Mouse (Mus musculus): Measurements from ENCODE around the gene Crip2. TPM values are rescaled to one million over a fixed set of nuclear protein-coding genes. Genes with fewer than 3 reads are reported as not detected.

Crip2 gene
- polyA plus RNA-seq, 1 experiment from 2014 or later, result 130 TPM

GRCm38 (mm10) chr12:113151046-113151445 lies 11.0 kb downstream of the Crip2 start:
- Histone ChIP-seq H3K4me3 (ENCODE audit: low read length) (no peak overlapping the region), H3K9ac (ENCODE audit: low read depth, low read length) (no peak overlapping the region), H3K4me2 (ENCODE audit: low read depth, low read length) (peak overlapping the region; percentile 92), H3K27ac (ENCODE audit: low read length) (no peak overlapping the region), H3K36me3 (ENCODE audit: control insufficient read depth, insufficient read depth, low read length) (no peaks in the 10 kb centered on the region), H3K4me1 (ENCODE audit: control insufficient read depth, insufficient read depth, low read length) (peaks cover 44% of the 10 kb centered on the region), H3K9me3 (ENCODE audit: control insufficient read depth, low read length) (no peaks in the 10 kb centered on the region), H3K27me3 (replicated peaks; ENCODE audit: control insufficient read depth, insufficient read depth, low read length) (no peaks in the 10 kb centered on the region; the same call in 1 of the 2 replicates)
- no peak for ATAC-seq
- WGBS, result 55% methylated on average over 8 of the region's 8 CpGs

- Histone ChIP-seq H3K27me3 (replicated peaks; ENCODE audit: control insufficient read depth, insufficient read depth, low read length) (no peaks in the 10 kb centered on the region; the same call in 1 of the 2 replicates), H3K9me3 (ENCODE audit: control insufficient read depth, low read length) (no peaks in the 10 kb centered on the region), H3K4me3 (ENCODE audit: low read length) (peak overlapping the region; percentile 67), H3K4me1 (ENCODE audit: control insufficient read depth, insufficient read depth, low read length) (peaks cover 40% of the 10 kb centered on the region), H3K36me3 (ENCODE audit: control insufficient read depth, insufficient read depth, low read length) (no peaks in the 10 kb centered on the region), H3K9ac (ENCODE audit: low read depth, low read length) (peak overlapping the region; percentile 73), H3K27ac (ENCODE audit: low read length) (peak overlapping the region; percentile 9; the same call in 1 of the 2 replicates), H3K4me2 (ENCODE audit: low read depth, low read length) (peak overlapping the region; percentile 92)
- ATAC-seq, result no peak
- WGBS, result under 1% methylated on average over 36 of the region's 36 CpGs
Observed at GRCm38 (mm10) chr12:113151661-113152271, 11.7 kb downstream of the Crip2 start.

- H3K27me3 ChIP-seq (replicated peaks; ENCODE audit: control insufficient read depth, insufficient read depth, low read length), result no peaks in the 10 kb centered on the region; the same call in 1 of the 2 replicates
- no peaks in the 10 kb centered on the region for H3K9me3 ChIP-seq (ENCODE audit: control insufficient read depth, low read length)
- H3K9ac ChIP-seq (ENCODE audit: low read depth, low read length), result peak overlapping the region; percentile 73
- ATAC-seq, result no peak
- peak overlapping the region; percentile 9 for H3K27ac ChIP-seq (ENCODE audit: low read length)
- H3K4me1 ChIP-seq (ENCODE audit: control insufficient read depth, insufficient read depth, low read length), result peaks cover 43% of the 10 kb centered on the region
- H3K36me3 ChIP-seq (ENCODE audit: control insufficient read depth, insufficient read depth, low read length), result no peaks in the 10 kb centered on the region
- peak overlapping the region; percentile 92 for H3K4me2 ChIP-seq (ENCODE audit: low read depth, low read length)
- 18% methylated on average over 19 of the region's 19 CpGs for WGBS
- H3K4me3 ChIP-seq (ENCODE audit: low read length), result peak overlapping the region; percentile 67
Observed at GRCm38 (mm10) chr12:113152272-113152661, 12.2 kb downstream of the Crip2 start.

GRCm38 (mm10) chr12:113152991-113153525 lies 13.0 kb downstream of the Crip2 start:
- Histone ChIP-seq H3K27me3 (replicated peaks; ENCODE audit: control insufficient read depth, insufficient read depth, low read length) (no peaks in the 10 kb centered on the region; the same call in 1 of the 2 replicates), H3K4me2 (ENCODE audit: low read depth, low read length) (peak overlapping the region; percentile 92), H3K4me1 (ENCODE audit: control insufficient read depth, insufficient read depth, low read length) (peaks cover 42% of the 10 kb centered on the region), H3K9me3 (ENCODE audit: control insufficient read depth, low read length) (no peaks in the 10 kb centered on the region), H3K36me3 (ENCODE audit: control insufficient read depth, insufficient read depth, low read length) (no peaks in the 10 kb centered on the region), H3K27ac (ENCODE audit: low read length) (no peak overlapping the region), H3K4me3 (ENCODE audit: low read length) (peak overlapping the region; percentile 67; the same call in 1 of the 2 replicates), H3K9ac (ENCODE audit: low read depth, low read length) (peak overlapping the region; percentile 73; the same call in 1 of the 2 replicates)
- no peak for ATAC-seq
- 82% methylated on average over 6 of the region's 6 CpGs for WGBS

DNA sequence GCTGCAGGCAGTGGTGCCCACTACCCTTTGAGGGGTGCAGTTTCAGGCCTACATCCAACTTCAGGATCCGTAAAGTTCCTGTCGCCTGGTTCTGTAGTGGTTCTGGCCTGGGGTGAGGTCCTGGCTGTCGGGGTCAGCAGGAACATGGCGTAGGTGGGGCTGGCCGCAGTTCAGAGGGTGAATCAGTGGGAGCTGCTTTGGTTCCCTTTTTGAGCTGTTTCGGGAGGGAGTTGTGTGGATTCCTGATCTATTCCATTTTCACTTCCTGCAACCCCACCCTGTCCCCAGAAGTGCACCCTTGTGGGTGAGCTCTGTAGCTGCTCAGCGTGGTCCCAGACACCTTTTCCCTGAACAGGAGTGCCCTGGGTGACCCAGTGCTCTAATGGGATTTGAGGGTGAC lies 13.9 kb downstream of the Crip2 start:
- Histone ChIP-seq H3K9ac (ENCODE audit: low read depth, low read length) (no peak overlapping the region), H3K4me1 (ENCODE audit: control insufficient read depth, insufficient read depth, low read length) (peaks cover 33% of the 10 kb centered on the region), H3K27ac (ENCODE audit: low read length) (no peak overlapping the region), H3K27me3 (replicated peaks; ENCODE audit: control insufficient read depth, insufficient read depth, low read length) (no peaks in the 10 kb centered on the region; the same call in 1 of the 2 replicates), H3K9me3 (ENCODE audit: control insufficient read depth, low read length) (no peaks in the 10 kb centered on the region), H3K4me3 (ENCODE audit: low read length) (no peak overlapping the region), H3K36me3 (ENCODE audit: control insufficient read depth, insufficient read depth, low read length) (no peaks in the 10 kb centered on the region), H3K4me2 (ENCODE audit: low read depth, low read length) (no peak overlapping the region)
- ATAC-seq, result no peak
- WGBS, result 95% methylated on average over 7 of the region's 7 CpGs

DNA sequence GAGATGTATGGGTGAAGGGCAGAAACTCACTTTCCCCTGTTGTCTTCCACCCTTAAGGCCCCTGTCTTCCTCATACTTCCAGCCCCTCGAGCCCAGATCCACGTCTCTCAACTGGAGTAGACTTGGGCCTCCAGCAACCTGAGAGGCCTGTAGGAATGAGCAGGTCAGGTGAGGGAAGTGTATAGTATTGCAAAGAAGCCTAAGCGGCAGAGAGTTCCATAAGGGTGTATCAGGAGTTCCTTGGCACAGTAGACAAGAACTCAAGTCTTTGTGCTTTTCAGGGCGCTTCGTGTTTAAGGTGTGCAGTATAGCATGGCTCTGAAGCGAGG lies 14.7 kb downstream of the Crip2 start:
- Histone ChIP-seq H3K36me3 (ENCODE audit: control insufficient read depth, insufficient read depth, low read length) (no peaks in the 10 kb centered on the region), H3K9me3 (ENCODE audit: control insufficient read depth, low read length) (no peaks in the 10 kb centered on the region), H3K27ac (ENCODE audit: low read length) (peak overlapping the region; percentile 93), H3K9ac (ENCODE audit: low read depth, low read length) (peak overlapping the region; percentile 76), H3K4me1 (ENCODE audit: control insufficient read depth, insufficient read depth, low read length) (peaks cover 31% of the 10 kb centered on the region), H3K4me3 (ENCODE audit: low read length) (peak overlapping the region; percentile 44), H3K4me2 (ENCODE audit: low read depth, low read length) (peak overlapping the region; percentile 90), H3K27me3 (replicated peaks; ENCODE audit: control insufficient read depth, insufficient read depth, low read length) (no peaks in the 10 kb centered on the region; the same call in 1 of the 2 replicates)
- 80% methylated on average over 6 of the region's 6 CpGs for WGBS
- ATAC-seq, result no peak

GRCm38 (mm10) chr12:113155076-113155771 lies 15.2 kb downstream of the Crip2 start:
- peak; percentile 7 for ATAC-seq
- no peaks in the 10 kb centered on the region for H3K9me3 ChIP-seq (ENCODE audit: control insufficient read depth, low read length)
- H3K36me3 ChIP-seq (ENCODE audit: control insufficient read depth, insufficient read depth, low read length), result no peaks in the 10 kb centered on the region
- H3K27me3 ChIP-seq (replicated peaks; ENCODE audit: control insufficient read depth, insufficient read depth, low read length), result no peaks in the 10 kb centered on the region; the same call in 1 of the 2 replicates
- peak overlapping the region; percentile 76 for H3K9ac ChIP-seq (ENCODE audit: low read depth, low read length)
- WGBS, result 4% methylated on average over 32 of the region's 32 CpGs
- H3K4me3 ChIP-seq (ENCODE audit: low read length), result peak overlapping the region; percentile 44
- H3K27ac ChIP-seq (ENCODE audit: low read length), result peak overlapping the region; percentile 93
- peak overlapping the region; percentile 90 for H3K4me2 ChIP-seq (ENCODE audit: low read depth, low read length)
- H3K4me1 ChIP-seq (ENCODE audit: control insufficient read depth, insufficient read depth, low read length), result peaks cover 31% of the 10 kb centered on the region

DNA sequence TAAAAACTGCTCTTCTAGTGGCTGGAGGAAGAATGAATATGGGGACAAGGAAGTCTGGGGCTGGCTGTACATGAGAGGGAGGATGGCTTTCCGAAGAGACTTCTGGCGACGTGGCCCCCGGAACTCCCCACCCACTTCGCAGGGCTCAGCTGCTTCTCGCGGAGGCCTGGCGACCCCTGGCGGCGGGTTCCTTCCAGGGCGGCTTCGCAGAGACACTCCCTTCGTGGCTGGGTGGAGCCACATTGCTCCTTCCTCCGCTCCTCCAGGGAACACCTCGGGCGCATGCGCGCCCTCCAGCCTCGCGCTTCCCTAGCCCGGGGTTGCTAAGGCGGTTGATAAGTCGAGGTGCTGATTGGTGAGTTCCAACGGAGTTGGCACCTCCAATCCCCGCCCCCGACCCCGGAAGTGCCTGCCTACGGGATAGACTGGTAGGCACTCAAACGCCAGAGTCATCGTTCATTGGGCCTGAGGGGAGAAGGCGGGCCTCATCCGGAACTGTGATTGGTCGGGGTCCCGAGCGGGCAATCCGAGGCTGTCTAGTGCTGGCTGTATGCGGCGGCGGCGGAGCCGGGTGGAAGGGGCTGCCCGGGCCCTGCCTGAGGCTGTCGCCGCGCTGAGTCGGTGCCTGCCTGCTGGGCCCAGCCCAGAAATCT lies 16.0 kb downstream of the Crip2 start, which contains the start of gene Tedc1:
Gene Tedc1 (plus strand): TSS at position 535 of the 653 bp plus-strand sequence.
- Histone ChIP-seq H3K4me3 (ENCODE audit: low read length) (peak within 1 kb of the TSS; percentile 76), H3K9ac (ENCODE audit: low read depth, low read length) (peak within 1 kb of the TSS; percentile 76), H3K4me1 (ENCODE audit: control insufficient read depth, insufficient read depth, low read length) (peaks cover 23% of the 10 kb centered on the region), H3K4me2 (ENCODE audit: low read depth, low read length) (peak within 1 kb of the TSS; percentile 90), H3K9me3 (ENCODE audit: control insufficient read depth, low read length) (no peaks in the 10 kb centered on the region), H3K36me3 (ENCODE audit: control insufficient read depth, insufficient read depth, low read length) (no peaks in the 10 kb centered on the region), H3K27me3 (replicated peaks; ENCODE audit: control insufficient read depth, insufficient read depth, low read length) (no peaks in the 10 kb centered on the region; the same call in 1 of the 2 replicates), H3K27ac (ENCODE audit: low read length) (peak within 1 kb of the TSS; percentile 93)
- WGBS, result under 1% methylated on average over 46 of the region's 46 CpGs
- ATAC-seq, result peak; percentile 95

DNA sequence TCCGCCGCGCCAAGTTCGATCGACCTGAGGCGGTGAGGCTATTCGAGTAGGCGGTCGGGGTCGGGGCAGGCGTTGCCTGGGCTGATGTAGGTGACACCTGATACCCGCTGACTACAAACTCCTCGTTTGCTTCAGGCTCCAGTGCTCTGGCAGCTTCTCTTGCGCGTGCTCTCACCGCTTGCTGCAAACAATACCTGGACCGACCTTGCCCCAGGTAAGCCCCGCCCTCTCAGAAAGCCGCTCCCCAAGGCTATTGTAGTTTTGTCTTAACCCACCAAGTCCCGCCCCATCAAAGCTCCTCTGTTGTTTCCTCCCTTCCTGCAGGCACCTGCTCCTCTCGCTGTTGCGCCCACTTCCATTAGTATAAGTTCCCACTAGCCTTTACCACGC lies 16.5 kb downstream of the Crip2 start:
- ATAC-seq, result peak; percentile 54
- Histone ChIP-seq H3K27me3 (replicated peaks; ENCODE audit: control insufficient read depth, insufficient read depth, low read length) (no peaks in the 10 kb centered on the region; the same call in 1 of the 2 replicates), H3K36me3 (ENCODE audit: control insufficient read depth, insufficient read depth, low read length) (no peaks in the 10 kb centered on the region), H3K27ac (ENCODE audit: low read length) (peak overlapping the region; percentile 87), H3K9ac (ENCODE audit: low read depth, low read length) (peak overlapping the region; percentile 74), H3K4me1 (ENCODE audit: control insufficient read depth, insufficient read depth, low read length) (peaks cover 18% of the 10 kb centered on the region), H3K9me3 (ENCODE audit: control insufficient read depth, low read length) (no peaks in the 10 kb centered on the region), H3K4me2 (ENCODE audit: low read depth, low read length) (peak overlapping the region; percentile 88), H3K4me3 (ENCODE audit: low read length) (peak overlapping the region; percentile 76)
- under 1% methylated on average over 23 of the region's 23 CpGs for WGBS
